Mouse (Mus musculus) gonadal fat pad, adult 2 months (tissue): ENCODE measurements at regions not wholly inside any gene's neighbourhood (a gene's known extent, or its start where the extent isn't known, plus 50 kb on each side); places are given as distances from the start of the nearest gene placed in this dataset.
A peak's percentile ranks its signal among the peaks of the same experiment; 100 is the strongest.

Experiments used
- DNase-seq: peaks from one replicate; pipeline ENCODE4 v3.0.0-alpha.2; 2012; ENCODE audit warnings: low read depth

GRCm38 (mm10) chr11:111155023-111155422 is 89.1 kb downstream of the Kcnj2 start:
- DNase-seq = no peak

- DNase-seq = no peak
Measured at GRCm38 (mm10) chr11:111155747-111156146, 89.8 kb downstream of the Kcnj2 start.

GRCm38 (mm10) chr11:111159299-111159698 is 93.3 kb downstream of the Kcnj2 start:
- DNase-seq = no peak

- DNase-seq = no peak
Measured at GRCm38 (mm10) chr11:111164907-111165306, 98.9 kb downstream of the Kcnj2 start.

- no peak for DNase-seq
Measured at GRCm38 (mm10) chr11:111170174-111170800, 104.3 kb downstream of the Kcnj2 start.

- no peak for DNase-seq
Measured at GRCm38 (mm10) chr11:111173525-111173924, 107.6 kb downstream of the Kcnj2 start.

- DNase-seq = no peak
Measured at GRCm38 (mm10) chr11:111175566-111175965, 109.6 kb downstream of the Kcnj2 start.

GRCm38 (mm10) chr11:111177516-111177915 is 111.6 kb downstream of the Kcnj2 start:
- no peak for DNase-seq

- DNase-seq = no peak
Measured at GRCm38 (mm10) chr11:111197422-111197821, 131.5 kb downstream of the Kcnj2 start.

GRCm38 (mm10) chr11:111200512-111200911 is 134.5 kb downstream of the Kcnj2 start:
- no peak for DNase-seq

GRCm38 (mm10) chr11:111202780-111203179 is 136.8 kb downstream of the Kcnj2 start:
- DNase-seq = no peak

GRCm38 (mm10) chr11:111210565-111210964 is 144.6 kb downstream of the Kcnj2 start:
- no peak for DNase-seq

- no peak for DNase-seq
Measured at GRCm38 (mm10) chr11:111212038-111212701, 146.2 kb downstream of the Kcnj2 start.

- DNase-seq = no peak
Measured at GRCm38 (mm10) chr11:111212702-111213328, 146.9 kb downstream of the Kcnj2 start.

- DNase-seq = no peak
Measured at GRCm38 (mm10) chr11:111215006-111215405, 149.0 kb downstream of the Kcnj2 start.

GRCm38 (mm10) chr11:111223834-111224233 is 157.9 kb downstream of the Kcnj2 start:
- DNase-seq = no peak

- no peak for DNase-seq
Measured at GRCm38 (mm10) chr11:111227305-111227704, 161.3 kb downstream of the Kcnj2 start.

- no peak for DNase-seq
Measured at GRCm38 (mm10) chr11:111236741-111237140, 170.8 kb downstream of the Kcnj2 start.

GRCm38 (mm10) chr11:111239784-111240183 is 173.8 kb downstream of the Kcnj2 start:
- no peak for DNase-seq

GRCm38 (mm10) chr11:111252226-111252625 is 186.3 kb downstream of the Kcnj2 start:
- peak; percentile 60 for DNase-seq

GRCm38 (mm10) chr11:111256596-111256995 is 190.6 kb downstream of the Kcnj2 start:
- DNase-seq = no peak

GRCm38 (mm10) chr11:111260691-111261383 is 194.9 kb downstream of the Kcnj2 start:
- DNase-seq = peak; percentile 38
